Mouse (Mus musculus): ENCODE results near the gene Dcpp2.
"Not testable (repeated sequence)": the region's sequence is repeated elsewhere in the genome, so short reads cannot be mapped to it uniquely, and the experiment has no call there.

Dcpp2 gene

DNA sequence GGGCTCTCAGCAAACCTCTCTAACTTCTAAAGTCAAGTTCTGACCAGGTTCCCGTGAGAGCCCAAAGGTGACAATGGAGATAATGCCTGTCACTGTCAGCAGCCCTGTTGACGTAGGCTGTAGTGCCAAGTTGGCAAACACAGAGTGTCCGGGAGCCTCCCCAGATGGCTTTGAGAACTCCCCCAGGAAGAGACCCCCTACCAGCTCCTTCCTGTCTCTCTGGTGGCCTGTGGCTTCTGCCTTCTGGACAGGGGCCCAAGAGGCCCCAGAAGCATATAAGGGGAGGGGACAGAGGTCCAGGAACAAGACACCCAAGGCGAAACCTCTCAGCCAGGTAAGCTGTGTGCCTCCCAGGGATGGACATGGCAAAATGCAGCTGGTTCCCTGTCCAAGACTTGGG is at the start of gene Dcpp2, which contains the start of gene Dcpp1:
Dcpp2 (plus strand) TSS at position 305 of the 400 bp plus-strand sequence.
Dcpp1 (plus strand) TSS at position 301 of the 400 bp plus-strand sequence.
- not testable (repeated sequence) for DNase-seq (ENCODE audit: low spot score in 2 of 2)

DNA sequence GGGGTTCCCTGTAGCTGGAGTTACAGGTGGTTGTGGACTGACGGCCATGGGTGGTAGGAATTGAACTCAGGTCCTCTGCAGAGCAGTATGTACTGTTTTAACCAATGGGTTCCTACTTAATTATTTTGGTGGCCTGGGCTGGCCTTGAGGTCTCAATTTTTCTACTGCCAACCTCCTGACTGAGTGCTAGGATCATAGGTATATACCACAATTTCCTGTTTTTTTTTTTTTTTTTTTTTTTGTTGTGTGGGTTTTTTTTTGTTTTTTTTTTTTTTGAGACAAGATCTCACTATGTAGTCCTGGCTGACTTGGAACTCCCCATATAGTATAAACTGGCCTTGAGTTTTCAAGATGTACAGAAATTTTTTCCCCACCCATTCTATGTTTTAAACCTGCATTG is 49.5 kb upstream of the Dcpp2 start:
- DNase-seq (ENCODE audit: low spot score in 2 of 2) = no peak

DNA sequence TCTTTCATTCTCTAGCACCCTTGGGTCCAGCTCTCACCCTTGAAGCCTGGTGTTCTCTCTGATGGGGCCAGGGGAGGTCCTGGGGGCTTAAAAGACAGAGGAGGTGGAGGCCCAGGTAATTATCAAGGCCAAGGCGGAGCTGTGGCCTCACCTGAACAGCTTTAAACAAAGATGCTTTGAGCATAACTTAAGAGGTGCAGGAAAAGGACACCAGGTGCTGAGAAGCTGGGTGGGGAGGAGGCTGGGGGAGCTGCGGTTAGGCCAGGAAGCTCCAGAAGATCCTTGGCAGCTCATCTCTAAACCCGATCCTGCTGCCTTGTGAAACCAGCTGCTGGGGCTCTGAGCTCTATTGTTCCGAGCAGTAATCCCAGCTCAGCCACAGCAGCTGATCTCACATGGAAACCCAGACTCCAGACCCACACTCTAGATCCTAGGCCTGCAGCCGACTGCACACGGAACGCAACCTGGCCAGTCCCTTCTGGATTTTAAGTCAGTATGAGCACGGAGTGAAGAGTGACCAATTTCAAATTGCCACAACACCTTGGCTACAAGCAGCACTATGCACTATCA is 44.6 kb upstream of the Dcpp2 start, which contains the start of gene Prss33:
Prss33 (minus strand) TSS at position 51 of the 570 bp plus-strand sequence.
- DNase-seq (ENCODE audit: low spot score in 2 of 2) = no peak

DNA sequence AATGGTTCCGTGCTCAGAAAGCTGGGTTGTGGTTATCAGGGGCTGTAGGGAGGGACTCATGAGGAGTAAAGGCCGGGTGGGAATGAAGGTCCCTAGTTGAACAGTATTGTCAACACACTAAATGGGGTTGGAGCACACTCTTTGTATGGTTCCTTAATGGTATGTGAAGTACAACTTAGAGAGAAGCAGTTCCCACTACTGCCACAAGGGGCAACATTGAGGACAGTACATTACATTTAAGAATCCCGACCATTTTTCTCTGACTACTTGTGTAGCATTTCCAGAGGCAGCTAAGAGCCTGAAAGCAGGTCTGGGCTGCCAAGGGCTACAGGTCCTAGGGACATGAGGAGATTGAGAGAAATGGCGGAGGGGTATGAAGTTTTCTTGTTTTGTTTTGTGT is 39.5 kb upstream of the Dcpp2 start:
- DNase-seq (ENCODE audit: low spot score in 2 of 2) = peak; percentile 64 to 85

DNA sequence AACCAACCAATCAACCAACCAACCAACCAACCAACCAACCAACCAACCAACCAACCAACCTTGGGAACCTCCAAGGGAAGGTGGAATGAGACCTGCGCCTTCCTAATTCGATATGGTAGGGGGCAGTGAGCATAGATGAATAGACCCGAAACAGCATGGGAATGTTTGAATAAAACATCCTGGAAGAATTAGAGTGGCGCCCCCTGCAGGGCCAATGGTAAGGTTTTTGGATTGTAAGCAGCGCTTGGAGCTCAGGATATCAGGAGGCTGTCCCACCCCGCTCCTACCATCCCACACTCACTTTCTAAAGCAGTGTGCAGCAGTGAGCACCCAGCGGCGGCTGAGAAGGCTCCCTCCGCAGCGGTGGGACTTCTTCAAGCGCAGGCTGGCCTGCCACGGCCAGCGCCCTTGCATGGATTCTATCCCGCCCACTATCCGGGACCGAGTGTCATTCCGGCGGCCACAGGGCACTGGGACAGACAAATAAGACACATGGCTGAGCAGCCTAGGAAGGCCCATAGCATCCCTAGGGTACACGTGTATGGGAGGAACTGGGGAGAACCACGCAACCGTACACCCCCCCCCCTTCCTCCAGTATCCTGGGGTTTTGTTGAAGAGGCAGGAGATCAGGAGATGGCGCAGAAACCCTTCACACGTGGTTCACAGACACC is 37.4 kb upstream of the Dcpp2 start:
- DNase-seq (ENCODE audit: low spot score in 2 of 2) = no peak

DNA sequence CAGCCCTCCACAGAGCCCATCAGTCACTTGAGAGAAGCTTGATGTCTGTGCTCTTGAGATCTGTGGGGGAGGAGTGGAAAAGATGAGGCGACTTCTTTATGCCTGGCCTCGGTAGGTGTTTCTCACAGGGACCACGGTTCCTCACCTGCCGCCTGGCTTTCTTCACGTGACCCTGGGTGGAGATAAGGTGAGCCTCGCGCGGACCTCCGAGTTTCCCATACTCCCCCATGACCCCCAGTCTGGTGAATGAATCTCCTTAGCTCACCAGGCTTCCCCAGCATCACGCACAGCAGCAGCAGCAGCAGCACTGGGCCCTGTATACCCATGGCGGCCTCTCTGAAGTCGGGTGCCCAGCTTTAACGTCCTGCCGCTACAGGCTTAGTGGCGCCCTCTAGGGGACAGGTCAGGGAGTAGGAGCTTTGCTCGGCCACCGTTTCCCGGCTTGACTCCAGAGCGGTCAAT is 36.8 kb upstream of the Dcpp2 start, which contains the start of the genes Prss32 and Prss41:
Prss32 (plus strand) TSS at position 44 of the 462 bp plus-strand sequence.
Prss41 (minus strand) TSS at position 361 of the 462 bp plus-strand sequence.
- peak; percentile 66 to 87 for DNase-seq (ENCODE audit: low spot score in 2 of 2)

DNA sequence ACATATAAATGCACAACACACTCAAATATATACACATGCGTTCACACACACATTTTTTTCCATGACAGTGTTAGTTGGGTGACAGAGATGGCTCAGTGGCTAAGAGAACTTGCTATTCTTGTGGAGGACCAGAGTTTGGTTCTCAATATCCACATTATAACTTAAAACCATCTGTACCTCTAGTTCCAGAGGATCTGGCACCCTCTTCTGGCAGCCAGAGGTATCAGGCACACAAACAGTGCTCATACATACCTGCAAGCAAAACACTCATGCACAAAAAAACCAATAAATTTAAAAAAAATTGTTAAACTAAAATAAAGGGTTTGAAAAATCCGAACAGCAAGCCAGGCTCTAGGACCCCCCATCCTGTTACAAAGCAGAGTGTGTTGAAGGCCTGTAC is 30.7 kb upstream of the Dcpp2 start:
- DNase-seq (ENCODE audit: low spot score in 2 of 2) = no peak

DNA sequence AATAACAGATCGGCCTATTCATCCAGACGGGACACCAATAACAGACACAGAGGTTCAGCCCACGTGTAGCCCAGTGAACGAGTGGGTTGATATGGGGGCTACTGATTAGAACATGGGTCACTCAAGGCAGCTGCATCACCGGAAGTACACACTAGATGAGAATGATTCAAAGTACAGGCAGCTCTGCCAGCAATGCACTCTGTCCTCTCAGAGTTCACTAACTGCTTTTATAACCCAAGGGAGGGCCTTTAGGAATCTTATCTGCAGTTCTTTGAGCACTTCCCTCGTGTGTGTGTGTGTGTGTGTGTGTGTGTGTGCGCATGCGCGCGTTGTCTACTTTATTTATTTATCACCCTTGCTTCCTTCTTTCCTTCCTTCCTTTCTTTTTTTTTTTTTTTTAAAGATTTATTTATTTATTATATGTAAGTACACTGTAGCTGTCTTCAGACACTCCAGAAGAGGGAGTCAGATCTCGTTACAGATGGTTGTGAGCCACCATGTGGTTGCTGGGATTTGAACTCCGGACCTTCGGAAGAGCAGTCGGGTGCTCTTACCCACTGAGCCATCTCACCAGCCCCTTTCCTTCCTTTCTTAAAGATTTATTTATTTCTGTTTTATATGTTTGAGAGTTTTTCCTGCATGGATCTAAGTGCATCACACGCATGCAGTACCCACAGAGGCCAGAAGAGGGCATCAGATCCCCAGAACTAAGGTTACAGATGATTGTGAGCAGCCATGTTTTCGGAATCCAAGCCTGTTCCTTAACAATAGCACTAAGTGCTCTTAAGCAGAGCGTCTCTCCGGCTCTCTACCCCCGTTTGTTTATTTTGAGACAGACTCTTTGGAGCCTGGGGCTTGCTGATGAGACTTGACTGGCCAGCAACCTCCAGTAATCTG is 29.6 kb upstream of the Dcpp2 start:
- DNase-seq (ENCODE audit: low spot score in 2 of 2) = peak; percentile 55 to 80

DNA sequence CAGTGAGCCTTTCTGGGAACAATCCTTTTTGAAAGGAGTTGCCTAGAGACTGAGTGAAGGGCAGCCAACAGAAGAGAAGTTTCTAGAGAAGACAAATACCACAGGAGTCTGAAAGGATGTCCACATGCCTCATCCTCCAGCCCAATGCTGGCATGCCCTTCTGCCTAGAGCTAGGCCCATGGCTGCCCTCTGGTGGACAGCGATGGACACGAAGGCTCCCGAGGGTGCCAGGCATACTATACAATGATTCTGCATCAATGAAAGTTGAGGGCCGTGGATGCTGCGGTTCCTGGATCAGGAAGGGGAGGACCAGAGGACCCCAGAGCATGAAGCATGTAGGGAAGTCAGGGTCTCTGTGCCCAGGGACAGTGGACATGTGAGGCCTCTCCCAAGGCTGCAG is 27.4 kb upstream of the Dcpp2 start:
- DNase-seq (ENCODE audit: low spot score in 2 of 2) = peak; percentile 62 to 82

DNA sequence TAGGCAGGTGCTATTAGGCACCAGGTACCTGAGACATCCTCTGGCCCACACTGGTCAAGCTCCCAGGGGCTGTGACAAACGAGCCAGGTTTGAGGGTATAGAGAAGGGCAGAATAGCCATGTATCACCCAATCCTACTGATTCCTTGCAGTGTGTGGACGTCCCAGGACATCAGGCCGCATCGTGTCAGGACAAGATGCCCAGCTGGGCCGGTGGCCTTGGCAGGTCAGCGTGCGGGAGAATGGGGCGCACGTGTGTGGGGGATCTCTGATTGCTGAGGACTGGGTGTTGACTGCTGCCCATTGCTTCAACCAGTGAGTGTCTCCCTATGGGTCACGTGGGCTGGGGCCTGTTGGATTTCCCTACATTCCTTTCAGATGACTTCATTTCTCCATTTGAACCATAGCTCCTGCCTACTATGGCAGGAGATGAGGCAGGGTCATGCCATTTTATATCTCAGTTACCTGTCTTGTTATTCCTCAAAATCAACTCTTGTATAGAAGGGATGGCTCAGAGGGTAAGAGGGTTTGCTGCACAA is 26.4 kb upstream of the Dcpp2 start:
- DNase-seq (ENCODE audit: low spot score in 2 of 2) = no peak

DNA sequence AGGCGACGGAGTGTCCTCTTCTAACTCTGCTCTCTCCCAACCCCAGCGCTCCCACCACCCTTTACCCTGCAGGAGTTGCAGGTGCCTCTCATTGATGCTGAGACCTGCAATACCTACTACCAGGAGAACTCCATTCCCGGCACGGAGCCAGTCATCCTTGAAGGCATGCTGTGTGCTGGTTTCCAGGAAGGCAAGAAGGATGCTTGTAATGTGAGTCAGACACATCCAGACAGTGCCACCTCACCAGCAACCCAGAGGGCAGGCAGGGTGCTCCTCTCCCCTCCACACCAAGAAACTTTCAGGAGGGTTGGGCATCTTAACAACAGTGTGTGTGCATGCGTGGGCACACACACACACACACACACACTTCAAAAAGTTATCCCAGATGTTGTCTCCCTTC is 23.5 kb upstream of the Dcpp2 start:
- DNase-seq (ENCODE audit: low spot score in 2 of 2) = no peak

DNA sequence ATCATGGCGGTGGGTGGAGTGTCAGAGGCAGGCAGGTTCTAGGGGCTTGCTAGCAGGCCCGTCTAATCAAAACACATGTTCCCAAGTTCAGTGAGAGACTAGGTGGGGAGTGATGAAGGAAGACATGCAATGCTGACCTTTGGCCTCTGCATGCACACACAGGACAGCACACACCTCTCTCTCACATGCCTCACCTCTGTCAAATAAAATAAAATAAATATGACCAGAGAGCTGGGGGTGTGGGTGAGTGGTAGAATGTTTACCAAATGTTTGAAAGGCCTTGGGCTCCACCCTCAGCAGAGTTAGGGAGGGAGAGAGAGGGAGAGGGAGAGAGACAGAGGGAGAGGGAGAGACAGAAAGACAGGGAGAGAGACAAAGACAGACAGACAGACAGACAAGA is 22.8 kb upstream of the Dcpp2 start:
- no peak for DNase-seq (ENCODE audit: low spot score in 2 of 2)

DNA sequence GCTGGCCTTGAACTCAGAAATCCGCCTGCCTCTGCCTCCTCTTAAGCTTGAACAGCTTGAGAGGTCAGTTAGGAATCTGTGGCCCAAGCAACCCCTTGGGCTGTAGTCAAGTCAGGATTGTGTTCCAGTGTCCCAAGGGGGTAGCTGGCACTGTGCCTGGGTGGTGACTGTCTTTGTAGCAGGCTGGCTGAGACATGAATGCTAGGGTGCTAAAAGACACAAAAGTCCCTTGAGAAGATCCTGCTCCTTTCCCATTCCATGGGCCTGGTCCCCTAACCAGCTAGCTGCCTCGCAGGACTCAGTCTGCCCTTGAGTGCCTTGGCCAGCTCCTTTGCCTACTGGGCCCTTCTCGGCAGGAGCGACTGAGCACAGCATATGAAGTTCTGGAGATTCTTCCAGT is 17.8 kb upstream of the Dcpp2 start:
- DNase-seq (ENCODE audit: low spot score in 2 of 2) = no peak

DNA sequence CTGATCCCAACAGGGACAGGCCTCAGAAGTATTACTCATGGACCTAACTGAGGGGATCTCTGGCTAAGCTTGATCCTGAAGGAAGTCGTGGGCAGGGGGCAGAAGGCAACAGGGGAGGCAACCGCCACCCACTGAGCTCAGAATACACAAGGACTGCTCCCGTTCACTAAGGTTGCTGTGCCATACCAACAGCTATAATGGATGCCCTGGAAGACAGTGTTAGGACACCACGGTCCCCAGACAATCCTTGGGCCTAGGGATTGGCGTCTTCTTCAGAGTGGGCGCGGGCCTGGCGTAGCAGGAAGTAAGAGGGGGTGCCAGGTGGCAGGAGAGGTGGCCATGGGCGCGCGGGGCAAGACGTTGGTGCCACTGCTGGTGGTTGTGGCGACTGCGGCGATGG is 12.9 kb upstream of the Dcpp2 start, which contains the start of gene Prss21:
Prss21 (plus strand) TSS at position 301 of the 400 bp plus-strand sequence.
- DNase-seq (ENCODE audit: low spot score in 2 of 2) = no peak

DNA sequence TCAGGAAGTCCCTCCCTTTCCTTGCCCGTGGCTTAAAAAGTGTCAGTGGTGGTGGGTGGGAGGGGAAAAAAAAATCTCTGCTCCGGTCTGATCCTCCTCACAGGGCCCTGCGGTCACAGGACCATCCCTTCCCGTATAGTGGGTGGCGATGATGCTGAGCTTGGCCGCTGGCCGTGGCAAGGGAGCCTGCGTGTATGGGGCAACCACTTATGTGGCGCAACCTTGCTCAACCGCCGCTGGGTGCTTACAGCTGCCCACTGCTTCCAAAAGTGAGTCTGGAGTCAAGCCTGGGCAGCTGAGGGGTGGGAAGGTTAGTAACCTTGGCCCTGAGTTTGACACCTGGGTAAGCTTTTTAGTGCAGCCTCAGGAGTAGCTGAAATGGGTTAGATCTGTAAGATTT is 12.2 kb upstream of the Dcpp2 start:
- DNase-seq (ENCODE audit: low spot score in 2 of 2) = peak in 1 of 2 experiments; percentile 28

DNA sequence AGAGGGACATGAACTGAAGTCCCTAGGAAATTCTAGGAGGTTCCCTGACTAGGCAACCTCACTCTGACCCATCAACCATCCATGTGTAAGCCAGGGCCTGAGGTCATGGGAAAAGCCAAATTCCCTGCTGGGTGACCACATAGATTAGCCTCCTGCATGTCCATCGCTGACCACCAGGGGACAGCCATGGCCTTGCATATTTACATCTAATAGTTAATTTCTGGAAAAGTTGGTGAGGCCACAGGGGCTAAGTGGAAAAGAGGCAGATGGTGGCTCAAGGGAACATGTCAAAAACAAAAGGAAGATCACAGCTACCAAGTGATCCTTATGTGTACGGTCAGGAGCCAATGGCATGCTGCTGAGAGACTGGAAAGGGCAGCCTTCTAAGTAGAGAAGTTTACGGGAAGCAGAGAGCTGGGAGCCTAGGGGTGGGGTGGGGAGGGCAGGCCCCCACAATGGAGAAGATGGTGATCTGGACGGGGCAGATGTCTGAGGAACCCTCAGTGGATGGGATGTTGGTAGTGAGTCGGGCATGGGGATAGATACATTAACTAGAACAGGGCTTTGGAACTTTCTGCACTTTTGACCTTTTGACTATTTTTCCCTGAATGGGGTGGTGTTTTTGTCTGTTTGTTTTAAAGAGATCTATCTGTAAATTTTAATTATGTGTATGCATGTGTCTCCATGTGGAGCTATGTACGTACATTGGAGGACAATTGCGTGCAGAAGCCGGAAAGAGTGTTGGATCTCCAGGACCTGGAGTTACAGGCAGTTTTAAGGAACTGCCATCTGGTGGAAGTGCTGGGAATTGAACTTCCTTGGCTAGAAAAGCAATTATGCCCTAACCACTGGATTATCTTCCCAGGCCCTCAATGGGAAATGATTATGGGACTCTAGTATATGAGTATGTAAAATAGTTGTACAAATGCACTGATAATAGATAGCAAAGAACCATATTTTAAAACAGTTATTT is 6.5 kb upstream of the Dcpp2 start:
- DNase-seq (ENCODE audit: low spot score in 2 of 2) = no peak

DNA sequence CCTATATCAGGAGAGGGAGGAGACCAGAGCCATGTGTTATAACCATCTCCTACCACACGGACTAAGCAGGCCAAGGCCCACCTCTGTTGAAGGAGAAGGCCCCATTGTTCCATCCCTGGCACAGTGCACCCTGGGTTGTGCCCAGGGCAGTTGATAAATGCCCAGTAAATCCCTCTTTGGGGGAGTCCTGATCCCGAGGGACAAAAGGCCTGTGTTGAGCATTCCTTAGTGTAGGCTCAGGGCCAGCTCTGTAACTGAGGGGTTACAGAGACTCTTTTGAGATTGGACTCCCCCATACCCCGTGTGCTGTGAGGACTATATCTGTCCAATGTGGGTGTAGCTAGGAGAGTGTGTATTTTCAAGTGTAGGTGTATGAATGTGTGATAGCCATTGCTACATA is 3.9 kb upstream of the Dcpp2 start:
- no peak for DNase-seq (ENCODE audit: low spot score in 2 of 2)

DNA sequence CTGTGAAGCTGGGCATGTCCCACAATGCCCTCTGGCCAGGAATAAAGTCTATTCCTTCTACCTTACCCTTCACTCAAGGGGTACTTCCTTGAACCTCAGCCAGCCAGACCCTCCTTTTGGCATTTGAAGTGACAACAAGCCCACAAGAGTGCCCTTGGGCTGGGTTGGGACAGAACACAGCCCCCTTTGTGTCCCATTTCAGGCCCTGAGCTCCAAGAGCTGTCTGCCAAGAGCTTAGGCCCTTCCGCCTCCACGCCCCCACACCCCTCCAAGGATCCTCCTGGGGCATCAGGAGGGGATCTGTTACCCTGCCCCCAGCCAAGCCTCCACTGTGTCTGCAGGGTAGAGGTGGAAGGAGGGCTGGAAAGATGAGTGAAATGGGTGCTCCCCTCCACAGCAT is 3.5 kb upstream of the Dcpp2 start:
- no peak for DNase-seq (ENCODE audit: low spot score in 2 of 2)

DNA sequence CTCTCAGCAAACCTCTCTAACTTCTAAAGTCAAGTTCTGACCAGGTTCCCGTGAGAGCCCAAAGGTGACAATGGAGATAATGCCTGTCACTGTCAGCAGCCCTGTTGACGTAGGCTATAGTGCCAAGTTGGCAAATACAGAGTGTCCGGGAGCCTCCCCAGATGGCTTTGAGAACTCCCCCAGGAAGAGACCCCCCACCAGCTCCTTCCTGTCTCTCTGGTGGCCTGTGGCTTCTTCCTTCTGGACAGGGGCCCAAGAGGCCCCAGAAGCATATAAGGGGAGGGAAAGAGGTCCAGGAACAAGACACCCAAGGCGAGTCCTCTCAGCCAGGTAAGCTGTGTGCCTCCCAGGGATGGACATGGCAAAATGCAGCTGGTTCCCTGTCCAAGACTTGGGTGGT is 36.5 kb downstream of the Dcpp2 start, which contains the start of gene Dcpp3:
Dcpp3 (plus strand) TSS at position 301 of the 400 bp plus-strand sequence.
- not testable (repeated sequence) for DNase-seq (ENCODE audit: low spot score in 2 of 2)

DNA sequence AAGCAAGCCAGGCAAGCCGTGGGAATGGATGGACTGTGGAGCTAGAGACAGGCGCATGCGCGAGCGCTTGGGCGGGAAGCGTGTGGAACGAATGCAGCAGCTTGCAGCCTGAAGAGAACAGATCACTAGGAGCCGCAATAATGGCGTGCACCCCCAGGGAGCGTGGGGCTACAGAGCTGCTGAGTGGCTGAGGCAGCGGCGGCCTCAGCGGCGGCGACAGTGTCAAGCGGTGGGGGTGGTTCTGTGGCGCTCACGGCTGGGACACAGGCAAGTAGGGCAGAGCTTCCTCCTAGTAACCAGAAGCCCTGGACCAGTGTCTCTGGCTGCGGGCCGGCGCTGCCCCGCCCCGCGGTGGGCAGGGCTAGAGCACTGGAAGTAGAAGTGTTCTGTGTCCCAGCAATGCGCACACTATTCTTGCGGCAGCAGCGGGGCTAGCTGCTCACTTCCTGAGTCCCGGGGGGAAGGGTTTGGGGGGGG is 43.9 kb downstream of the Dcpp2 start:
- peak; percentile 78 to 85 for DNase-seq (ENCODE audit: low spot score in 2 of 2)

Data from spleen, postnatal 4 days (tissue).